Mouse (Mus musculus): ENCODE results near the gene Pax5. TPM values are rescaled to one million over a fixed set of nuclear protein-coding genes. Genes with fewer than 3 reads are reported as not detected.

Pax5 gene
- polyA plus RNA-seq, 1 experiment, result 0.19 TPM

- no peak for DNase-seq (ENCODE audit: low read depth)
Measured at GRCm38 (mm10) chr4:44479755-44480154, 230.5 kb downstream of the Pax5 start.

Other genes starting within 250 kb of the Pax5 start
- gene Zcchc7, start 45.4 kb upstream of the Pax5 start, polyA plus RNA-seq (2012; rRNA removed), result 16.8 and 18.4 TPM in 2 replicates